Mouse (Mus musculus): ENCODE data around the gene Rbmx2.

The Rbmx2 gene

GRCm38 (mm10) chrX:48694864-48695371 lies at the start of gene Rbmx2:
Gene Rbmx2 (plus strand): TSS chrX:48695004.
- DNase-seq, result peak; percentile 93

- no peak for DNase-seq
These were observed 28.0 kb upstream of the Rbmx2 start for GRCm38 (mm10) chrX:48666807-48667206.

- DNase-seq, result no peak
These were observed 25.2 kb upstream of the Rbmx2 start for GRCm38 (mm10) chrX:48669588-48669987.

- no peak for DNase-seq
These were observed 23.1 kb upstream of the Rbmx2 start for GRCm38 (mm10) chrX:48671714-48672113.

GRCm38 (mm10) chrX:48674171-48674570 lies 20.6 kb upstream of the Rbmx2 start, which contains the start of gene Gpr119:
Gene Gpr119 (minus strand): TSS chrX:48674478.
- no peak for DNase-seq

- peak; percentile 14 for DNase-seq
These were observed 11.4 kb upstream of the Rbmx2 start for GRCm38 (mm10) chrX:48683451-48683850.

- no peak for DNase-seq
These were observed 10.9 kb upstream of the Rbmx2 start for GRCm38 (mm10) chrX:48683857-48684256.

GRCm38 (mm10) chrX:48694460-48694859 lies 344 bp upstream of the Rbmx2 start:
- peak; percentile 3 for DNase-seq

- DNase-seq, result no peak
These were observed 14.9 kb downstream of the Rbmx2 start for GRCm38 (mm10) chrX:48709701-48710100.

- no peak for DNase-seq
These were observed 18.0 kb downstream of the Rbmx2 start for GRCm38 (mm10) chrX:48712846-48713245.

GRCm38 (mm10) chrX:48754710-48755283 lies 60.0 kb downstream of the Rbmx2 start:
- no peak for DNase-seq

Data from right cerebral cortex, adult 18-20 months (tissue).